Mouse (Mus musculus) thymus, adult 18-20 months (tissue): ENCODE data around the gene Cct4.

ENCODE experiments used
- DNase-seq, 2 experiments: peaks; one replicate each; pipeline ENCODE4 v3.0.0; 2022; ENCODE audit warnings: mixed read lengths in 2 of 2

Gene Cct4

GRCm38 (mm10) chr11:22985510-22985909 lies 4.8 kb upstream of the Cct4 start:
- no peak for DNase-seq

- DNase-seq, result no peak
Observed at GRCm38 (mm10) chr11:22987357-22987756, 3.0 kb upstream of the Cct4 start.

GRCm38 (mm10) chr11:22989786-22990185 lies 533 bp upstream of the Cct4 start:
- no peak for DNase-seq

GRCm38 (mm10) chr11:22991218-22991835 lies 1.0 kb downstream of the Cct4 start:
- DNase-seq, result no peak

- DNase-seq, result no peak
Observed at GRCm38 (mm10) chr11:22994271-22994670, 4.0 kb downstream of the Cct4 start.

DNA sequence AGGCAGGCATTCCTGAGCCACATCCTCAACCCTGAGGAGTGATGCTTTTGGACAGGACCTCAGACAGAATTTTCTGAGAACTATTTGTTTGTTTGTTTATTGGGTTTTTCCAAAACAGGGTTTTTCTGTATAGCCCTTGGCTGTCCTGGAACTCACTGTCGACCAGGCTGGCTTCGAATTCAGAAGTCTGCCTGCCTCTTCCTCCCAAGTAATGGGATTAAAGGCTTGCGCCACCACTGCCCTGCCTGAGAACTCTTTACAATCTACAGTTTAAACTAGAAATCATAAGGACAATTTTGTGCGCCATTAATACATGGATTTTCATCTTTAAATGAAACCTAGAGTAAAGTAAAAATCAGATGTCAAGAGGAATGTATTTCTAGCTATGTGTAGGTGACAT lies 5.1 kb downstream of the Cct4 start:
- DNase-seq, result no peak

DNA sequence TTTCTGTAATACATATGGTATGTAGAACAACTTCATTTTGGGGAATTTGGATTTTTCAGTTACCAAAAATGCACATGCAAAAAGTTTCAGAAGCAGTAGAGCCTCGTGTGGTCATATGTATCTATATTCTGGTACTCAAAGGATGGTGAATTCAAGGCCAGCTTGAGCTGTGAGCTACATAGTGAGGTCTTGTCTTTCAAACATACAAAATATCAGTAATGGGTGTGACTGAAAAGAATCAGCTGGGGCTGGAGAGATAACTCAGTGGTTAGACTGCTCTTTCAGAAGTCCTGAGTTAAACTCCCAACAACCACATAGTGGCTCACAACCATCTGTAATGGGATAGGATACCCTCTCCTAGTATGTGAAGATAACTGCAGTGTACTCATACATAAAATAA lies 8.0 kb downstream of the Cct4 start:
- no peak for DNase-seq

- DNase-seq, result no peak
Observed at GRCm38 (mm10) chr11:23005276-23005675, 15.0 kb downstream of the Cct4 start.

GRCm38 (mm10) chr11:23007166-23007480 lies 16.8 kb downstream of the Cct4 start:
- DNase-seq, result no peak

- DNase-seq, result peak in 1 of 2 experiments; percentile 25
Observed at GRCm38 (mm10) chr11:23007481-23008180, 17.3 kb downstream of the Cct4 start, which contains the start of gene Fam161a. Fam161a (plus strand) TSS chr11:23007531.

- peak; percentile 47 to 55 for DNase-seq
Observed at GRCm38 (mm10) chr11:23008181-23008823, 18.0 kb downstream of the Cct4 start.

DNA sequence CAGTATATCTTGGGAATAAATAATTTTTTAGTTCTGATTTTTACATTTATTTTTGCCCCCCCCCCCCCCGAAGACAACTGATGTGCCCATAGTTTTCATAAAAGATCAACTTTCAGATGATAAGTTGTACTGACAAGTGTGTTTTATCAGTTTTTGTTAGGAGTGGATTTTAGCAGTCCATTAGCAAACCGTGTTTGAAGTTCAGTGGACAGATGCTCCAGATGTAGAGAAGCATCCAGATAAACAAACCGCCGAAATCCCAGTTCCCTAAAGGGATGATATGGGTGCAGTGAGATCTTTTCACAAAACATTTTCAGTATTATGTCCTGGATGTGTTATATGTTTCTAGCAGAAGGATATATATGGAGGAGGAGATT lies 18.5 kb downstream of the Cct4 start:
- DNase-seq, result no peak

- DNase-seq, result no peak
Observed at GRCm38 (mm10) chr11:23013096-23013495, 22.8 kb downstream of the Cct4 start.

GRCm38 (mm10) chr11:23013580-23014294 lies 23.4 kb downstream of the Cct4 start:
- DNase-seq, result no peak

- DNase-seq, result no peak
Observed at GRCm38 (mm10) chr11:23014996-23015395, 24.7 kb downstream of the Cct4 start.

GRCm38 (mm10) chr11:23017943-23018342 lies 27.6 kb downstream of the Cct4 start:
- no peak for DNase-seq

GRCm38 (mm10) chr11:23020116-23020770 lies 29.9 kb downstream of the Cct4 start:
- DNase-seq, result no peak

GRCm38 (mm10) chr11:23020841-23021240 lies 30.5 kb downstream of the Cct4 start:
- DNase-seq, result no peak

- DNase-seq, result no peak
Observed at GRCm38 (mm10) chr11:23023155-23023554, 32.8 kb downstream of the Cct4 start.

DNA sequence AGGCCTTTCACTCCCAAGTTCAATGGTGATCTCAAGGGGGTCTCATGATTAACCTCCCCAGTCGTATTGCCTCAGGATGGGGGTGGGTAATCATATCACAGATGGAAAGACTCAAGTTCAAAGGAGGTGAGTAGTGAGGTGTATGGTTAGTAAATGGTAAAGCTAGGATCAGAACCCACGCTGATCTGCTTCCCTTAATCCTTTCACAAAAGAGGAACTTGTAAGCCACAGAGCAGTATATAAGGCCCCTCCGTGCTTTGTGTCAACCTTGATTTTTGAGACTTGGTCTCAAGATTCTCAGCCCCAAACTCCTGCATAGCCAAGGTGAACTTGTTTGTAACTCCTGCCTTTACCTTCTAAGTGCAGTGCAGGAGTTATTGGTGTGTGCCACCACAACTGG lies 33.9 kb downstream of the Cct4 start:
- no peak for DNase-seq

DNA sequence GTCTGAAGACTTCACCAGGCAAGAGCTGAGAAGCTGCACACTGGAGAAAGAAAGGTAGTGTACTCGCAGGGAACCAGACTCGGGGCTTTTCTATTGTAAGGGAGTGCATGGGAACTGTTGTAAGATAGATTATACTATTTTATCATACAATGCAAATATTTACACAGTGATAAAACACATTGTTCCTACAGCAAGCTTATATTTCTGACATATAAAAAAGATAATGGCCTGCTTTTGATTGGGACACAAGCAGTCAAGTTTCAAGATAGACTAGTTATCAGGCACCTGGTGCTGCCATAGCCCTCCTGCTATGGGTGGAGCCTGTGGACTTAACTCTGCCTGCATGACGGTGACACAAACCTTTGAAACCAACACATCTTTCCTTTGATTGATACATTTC lies 38.6 kb downstream of the Cct4 start:
- DNase-seq, result no peak

DNA sequence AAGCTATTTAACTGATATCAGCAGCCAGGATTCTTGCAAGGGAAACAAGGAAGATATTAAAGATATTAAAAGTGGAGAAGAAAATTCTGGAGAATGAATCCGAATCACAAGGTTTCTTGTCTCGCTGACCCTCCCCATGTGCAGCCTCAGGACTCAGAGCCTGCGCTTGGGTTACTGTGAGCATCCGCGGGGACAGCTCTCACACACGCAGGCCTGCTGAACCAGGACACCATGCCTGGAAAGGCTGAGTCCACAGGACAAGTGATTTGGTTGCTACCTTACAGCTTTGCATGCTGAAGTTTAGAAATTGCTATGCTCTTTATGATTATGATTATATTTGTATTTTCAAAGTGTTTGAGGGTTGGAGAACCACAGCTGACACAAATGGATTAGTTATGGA lies 39.1 kb downstream of the Cct4 start:
- no peak for DNase-seq

GRCm38 (mm10) chr11:23047252-23047651 lies 56.9 kb downstream of the Cct4 start:
- no peak for DNase-seq
